Mouse (Mus musculus): ENCODE measurements around the gene Ankrd52.

The Ankrd52 gene

DNA sequence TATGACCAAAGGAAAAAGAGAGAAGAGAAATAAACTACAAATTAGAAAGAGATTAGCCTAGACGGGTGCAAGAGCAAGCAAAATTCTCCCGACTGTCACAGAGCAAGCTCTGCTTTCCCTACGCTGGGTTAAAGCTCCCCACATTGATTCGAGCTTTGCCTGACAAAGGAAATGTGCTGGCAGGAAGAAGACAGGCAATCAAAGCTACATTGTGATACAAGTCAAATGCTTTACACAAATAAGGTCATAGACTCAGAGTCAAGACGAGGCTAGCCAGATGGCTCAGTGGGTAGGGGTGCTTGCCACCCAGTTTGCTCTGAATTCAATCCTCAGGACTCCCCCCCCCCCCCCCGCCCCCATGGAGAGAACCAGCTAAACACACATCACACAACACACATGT is 6.9 kb upstream of the Ankrd52 start:
- DNase-seq: no peak

DNA sequence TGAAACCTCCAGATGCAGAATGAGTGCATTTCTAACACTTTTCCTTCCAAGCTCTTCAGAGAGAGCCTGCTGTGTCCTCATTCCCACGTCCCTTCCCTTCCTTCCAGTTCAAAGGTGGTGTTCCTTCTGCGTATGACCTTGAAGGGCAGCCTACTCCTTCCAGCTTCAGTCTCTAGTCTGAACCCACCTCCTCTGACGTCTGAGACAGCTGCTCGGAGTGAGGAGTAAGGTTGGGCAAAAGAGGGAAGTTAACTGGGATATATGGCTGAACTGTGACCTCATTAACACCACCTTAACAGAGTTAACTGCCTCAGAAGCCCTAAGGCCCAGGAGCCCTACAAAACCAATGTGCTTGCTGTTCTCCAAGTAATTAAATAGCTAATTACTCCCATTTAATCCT is 6.3 kb upstream of the Ankrd52 start:
- no peak for DNase-seq

DNA sequence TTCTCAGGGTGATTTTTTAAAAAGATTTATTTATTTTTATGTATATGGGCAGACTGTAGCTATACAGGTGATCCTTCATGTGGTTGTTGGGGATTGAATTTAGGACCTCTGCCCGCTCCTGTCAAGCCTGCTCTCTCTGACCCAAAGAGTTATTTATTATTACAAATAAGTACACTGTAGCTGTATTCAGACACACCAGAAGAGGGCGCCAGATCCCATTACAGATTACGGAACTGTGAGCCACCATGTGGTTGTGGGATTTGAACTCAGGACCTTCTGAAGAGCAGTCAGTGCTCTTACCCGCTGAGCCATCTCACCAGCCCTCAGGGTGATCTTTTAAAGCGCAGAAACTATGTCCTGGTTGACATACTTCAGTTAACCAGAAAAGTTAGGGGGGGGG is 4.8 kb upstream of the Ankrd52 start:
- DNase-seq: no peak

DNA sequence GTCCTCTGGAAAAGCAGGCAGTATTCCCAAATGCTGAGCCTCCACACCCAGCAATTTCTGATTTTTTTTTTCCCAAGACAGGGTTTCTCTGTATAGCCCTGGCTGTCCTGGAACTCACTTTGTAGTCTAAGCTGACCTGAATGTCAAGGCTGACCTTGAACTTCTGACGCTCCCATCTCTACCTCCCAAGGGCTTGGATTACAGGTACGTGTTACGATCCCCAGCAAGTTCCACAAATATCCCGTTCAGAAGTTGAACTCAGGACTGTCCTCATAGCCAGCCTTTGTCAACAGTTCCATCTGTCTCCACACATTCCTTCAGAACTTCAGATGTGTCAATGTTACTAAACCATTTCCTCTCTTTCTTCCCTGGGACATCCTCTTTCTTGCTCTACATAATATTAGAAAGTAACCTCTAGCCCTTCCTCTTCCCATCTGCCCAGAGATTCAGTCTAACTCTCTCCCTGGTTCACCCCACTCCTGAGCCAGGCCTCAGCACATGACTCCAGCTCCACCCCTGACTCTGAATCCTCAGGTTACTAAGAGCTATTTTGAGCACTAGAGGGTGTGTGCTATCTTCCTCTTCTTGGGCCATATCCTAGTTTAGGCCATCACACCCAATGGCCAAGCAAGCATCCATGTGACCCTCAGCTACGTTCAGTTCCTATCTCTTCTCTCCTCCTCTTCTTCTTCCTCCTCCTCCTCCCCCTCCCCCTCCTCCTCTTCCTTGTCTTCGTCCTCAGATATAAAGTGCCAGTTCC is 3.7 kb upstream of the Ankrd52 start:
- DNase-seq: no peak

DNA sequence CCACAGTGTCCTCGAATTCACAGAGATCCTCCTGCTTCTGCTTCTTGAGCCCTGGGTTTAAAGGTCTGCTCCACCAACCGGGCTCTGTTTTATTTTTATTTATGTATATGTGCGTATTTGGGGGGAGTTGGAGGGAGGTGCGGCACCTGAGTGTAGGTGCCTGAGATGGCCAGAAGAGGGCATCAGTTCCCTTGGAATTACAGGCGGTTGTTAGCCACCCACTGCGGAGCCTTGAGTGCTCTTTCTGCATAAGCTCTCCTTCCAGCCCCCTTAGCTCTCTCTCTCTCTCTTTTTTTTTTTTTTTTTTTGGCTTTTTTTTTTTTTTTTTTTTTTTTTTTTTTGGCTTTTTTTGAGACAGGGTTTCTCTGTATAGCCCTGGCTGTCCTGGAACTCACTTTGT is 2.5 kb upstream of the Ankrd52 start:
- no peak for DNase-seq

DNA sequence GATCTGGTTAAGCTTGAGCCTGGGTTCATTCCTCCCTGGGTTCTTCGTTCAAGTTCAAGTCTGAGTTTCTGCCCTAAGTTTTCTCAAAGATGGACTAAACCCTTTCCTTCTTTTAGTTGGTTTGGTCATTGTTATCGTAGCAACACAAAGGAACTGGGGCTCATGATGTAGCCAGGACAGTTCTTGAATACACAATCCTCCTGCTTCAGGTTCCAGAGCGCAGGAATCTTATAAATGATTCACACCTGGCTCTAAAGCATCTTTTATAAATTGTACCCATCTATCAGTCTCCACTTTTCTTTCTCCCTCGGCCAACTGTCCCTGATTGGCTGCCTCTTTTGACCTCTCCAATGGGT is 838 bp upstream of the Ankrd52 start:
- no peak for DNase-seq

DNA sequence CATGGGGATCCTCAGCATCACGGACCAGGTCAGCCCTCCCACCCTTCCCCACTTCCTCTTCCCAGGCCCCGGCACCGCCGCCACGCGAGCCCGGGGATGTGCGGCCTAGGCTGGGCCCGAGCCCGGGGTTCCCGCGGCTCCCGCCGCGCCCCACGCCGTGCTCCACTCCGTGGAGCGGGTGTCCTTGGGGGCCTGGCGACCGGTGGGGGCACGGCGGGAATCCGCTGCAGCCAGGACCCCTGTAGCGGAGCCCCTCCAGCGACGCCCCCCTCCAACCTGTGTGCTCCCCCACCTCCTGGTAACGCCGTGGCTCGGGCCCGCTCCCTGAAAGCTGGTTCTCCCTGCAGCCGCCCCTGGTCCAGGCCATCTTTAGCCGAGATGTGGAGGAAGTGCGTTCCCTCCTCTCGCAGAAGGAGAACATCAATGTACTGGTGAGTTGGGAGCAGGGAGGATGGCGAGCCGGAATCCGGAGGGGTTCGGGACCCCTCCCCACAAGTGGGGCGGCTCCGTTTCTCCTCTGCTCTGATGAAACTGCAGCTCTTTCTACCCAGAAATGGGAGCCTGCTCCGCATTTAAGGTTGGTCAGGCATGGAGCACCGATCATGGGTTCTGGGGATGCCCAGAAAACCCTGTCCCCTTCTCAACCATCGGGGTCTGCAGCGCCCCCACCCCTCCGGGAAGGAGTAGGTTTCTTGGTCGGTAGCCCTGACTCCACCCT is 466 bp downstream of the Ankrd52 start:
- DNase-seq: no peak

DNA sequence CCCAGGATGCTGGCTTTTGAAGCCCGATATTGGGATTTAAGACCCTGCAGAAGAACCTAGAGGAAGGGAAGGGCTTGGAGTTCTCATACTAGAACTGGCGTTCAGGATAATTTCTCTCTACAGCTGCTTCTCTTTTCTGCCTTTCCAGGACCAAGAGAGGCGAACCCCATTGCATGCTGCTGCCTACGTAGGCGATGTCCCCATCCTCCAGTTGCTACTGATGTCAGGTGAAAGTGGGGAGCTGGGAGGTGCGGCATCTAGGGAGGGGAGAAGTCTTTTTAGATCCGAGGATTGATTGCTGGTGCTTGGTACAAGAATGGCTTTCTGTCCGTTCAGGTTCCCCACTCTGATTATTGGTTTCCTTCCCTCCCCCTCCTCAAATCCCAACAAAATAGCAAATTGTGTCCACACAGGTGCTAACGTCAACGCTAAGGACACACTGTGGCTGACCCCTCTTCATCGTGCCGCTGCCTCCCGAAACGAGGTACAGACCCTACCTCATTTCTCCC is 1.1 kb downstream of the Ankrd52 start:
- no peak for DNase-seq

DNA sequence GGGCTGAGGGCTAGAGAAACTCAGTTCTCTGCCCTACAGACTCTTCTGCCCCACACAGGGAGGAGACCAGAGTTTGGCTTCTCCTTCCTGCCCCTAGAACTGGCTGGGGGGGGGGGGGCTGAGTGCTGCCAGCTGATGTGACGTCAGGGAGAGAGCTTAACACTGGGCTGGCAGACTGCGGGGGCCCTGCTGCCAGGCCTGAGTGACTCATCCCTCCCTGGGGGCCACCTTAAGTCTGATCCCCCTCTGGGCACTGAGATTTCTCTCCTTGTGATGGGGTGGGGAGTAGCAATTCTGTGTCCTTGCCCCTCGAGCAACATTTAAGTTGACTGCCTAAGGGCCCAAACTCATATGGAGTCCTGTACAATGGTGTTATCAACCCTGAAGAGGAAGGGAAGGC is 1.5 kb downstream of the Ankrd52 start:
- no peak for DNase-seq

DNA sequence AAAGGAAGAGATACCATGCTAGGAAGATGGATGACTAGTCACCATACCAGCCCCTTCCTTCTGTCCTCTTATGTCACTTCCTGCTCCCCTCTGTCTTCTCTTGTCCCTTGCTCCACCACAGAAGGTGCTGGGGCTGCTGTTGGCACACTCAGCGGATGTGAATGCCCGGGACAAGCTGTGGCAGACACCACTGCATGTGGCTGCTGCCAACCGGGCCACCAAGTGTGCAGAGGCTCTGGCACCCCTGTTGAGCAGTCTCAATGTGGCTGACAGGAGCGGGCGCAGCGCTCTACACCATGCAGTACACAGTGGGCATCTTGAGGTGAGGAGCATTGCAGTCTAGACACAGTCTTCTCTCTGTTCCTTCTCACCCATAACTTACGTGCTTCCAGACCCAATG is 2.3 kb downstream of the Ankrd52 start:
- no peak for DNase-seq

DNA sequence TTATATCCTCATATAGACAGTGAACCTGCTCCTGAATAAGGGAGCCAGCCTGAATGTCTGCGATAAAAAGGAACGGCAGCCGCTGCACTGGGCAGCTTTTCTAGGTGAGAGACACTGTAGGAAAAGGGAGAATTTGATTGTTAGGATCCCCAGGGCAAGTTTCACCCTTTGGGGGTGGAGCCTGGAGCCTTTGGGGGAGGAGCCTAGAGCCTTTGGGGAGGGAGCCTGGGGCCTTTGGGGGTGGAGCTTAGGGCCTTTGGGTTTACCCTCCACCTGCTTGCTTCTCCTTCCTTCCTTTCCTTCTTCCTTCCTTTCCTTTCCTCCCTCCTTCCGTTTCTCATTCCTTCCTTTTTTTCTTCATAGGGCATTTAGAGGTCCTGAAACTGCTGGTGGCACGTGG is 3.6 kb downstream of the Ankrd52 start:
- no peak for DNase-seq

DNA sequence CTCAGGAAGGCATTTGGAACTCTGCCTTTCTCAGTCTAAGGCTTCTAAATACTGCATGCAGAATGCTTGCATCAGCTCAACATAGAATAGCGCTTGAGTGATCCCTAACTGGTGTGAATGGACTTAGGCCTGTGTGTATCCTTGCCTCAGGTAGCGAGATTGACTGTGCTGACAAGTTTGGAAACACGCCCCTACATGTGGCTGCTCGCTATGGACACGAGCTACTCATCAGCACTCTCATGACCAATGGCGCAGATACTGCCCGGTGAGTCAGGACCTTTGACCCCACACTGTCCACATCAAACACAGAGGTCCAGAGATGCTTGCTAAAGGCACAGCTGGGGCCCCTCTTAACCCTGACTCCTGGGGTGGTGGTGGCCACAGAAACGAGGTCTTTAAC is 5.6 kb downstream of the Ankrd52 start:
- no peak for DNase-seq

DNA sequence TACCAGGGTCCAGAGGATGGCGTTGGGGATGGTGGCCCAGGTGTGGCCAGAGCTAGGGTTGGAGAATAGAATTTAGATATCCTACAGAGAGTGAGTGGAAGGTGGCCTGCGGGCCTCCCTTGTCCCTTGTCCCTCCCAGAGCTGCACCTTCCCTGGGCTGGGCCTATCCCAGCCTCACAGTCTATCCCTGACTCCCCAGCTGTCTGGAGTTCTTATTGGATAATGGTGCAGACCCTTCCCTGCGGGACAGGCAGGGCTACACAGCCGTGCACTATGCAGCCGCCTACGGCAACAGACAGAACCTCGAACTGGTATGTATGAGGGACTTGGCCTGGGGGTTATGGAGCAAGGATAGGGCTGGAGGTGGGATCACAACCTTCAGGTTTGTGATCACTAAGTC is 9.0 kb downstream of the Ankrd52 start:
- no peak for DNase-seq

DNA sequence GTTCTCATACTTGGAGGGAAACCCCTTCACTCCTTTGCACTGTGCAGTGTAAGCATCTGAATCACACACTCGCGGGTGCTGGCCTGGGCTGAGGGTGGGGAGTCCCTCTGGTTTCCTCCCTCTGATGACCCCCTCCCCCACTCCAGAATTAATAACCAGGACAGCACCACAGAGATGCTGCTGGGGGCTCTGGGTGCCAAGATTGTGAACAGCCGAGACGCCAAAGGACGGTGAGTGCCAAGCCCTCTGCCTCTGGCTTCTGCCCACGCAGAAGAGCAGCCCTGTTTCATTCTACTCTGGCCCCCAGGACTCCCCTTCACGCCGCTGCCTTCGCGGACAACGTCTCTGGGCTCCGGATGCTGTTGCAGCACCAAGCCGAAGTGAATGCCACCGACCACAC is 12.0 kb downstream of the Ankrd52 start:
- DNase-seq: no peak

DNA sequence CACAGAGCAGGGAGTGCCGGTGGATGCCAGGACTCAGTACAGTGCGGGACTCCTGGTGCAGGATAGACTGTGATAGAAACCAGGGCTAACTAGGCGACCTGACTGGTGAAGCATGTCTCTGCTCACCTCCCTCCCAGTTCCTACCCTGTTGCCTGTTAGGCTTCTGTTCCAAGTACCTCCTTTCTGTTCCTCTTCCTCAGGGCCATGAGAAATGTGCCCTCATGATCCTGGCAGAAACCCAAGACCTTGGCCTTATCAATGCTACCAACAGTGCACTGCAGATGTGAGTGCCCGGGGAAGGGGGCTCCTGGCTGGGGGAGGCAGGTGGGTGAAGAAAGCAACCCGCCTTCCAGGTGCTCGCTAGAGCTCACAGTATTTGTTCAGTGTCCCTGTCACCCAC is 12.7 kb downstream of the Ankrd52 start:
- no peak for DNase-seq

DNA sequence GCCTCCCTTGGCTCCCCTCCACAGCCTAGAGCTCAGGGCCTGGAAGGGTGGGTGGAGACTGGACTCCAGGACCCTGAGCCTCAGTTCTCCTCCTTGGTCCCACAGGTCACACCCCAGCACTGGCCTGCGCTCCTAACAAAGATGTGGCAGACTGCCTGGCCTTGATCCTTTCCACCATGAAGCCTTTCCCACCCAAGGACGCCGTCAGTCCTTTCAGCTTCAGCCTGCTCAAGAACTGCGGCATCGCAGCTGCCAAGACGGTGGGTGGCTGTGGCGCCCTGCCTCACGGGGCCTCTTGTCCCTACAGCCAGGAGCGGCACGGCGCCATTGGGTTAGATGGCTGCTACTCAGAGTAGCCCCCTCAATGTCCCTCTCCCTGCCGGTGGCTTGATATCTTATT is 13.5 kb downstream of the Ankrd52 start:
- no peak for DNase-seq

DNA sequence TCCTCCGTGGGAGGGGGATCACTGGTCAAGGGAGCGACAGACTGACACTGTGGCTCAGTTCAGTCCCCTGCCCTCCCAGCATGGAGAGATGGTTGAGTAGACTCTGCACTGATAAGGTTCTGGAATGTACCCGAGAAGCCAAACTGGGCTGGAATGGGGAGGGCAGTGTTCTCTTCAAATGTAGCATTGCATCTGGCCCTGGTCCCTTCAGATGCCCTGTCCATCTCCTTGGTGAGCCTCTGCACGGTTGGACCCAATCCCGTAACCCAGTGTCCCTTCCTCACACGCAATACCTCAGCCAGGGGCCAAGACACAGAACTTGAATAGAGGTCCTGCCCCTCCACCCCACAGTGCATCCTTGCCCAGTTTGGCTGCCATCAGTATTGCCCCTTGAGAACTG is 14.9 kb downstream of the Ankrd52 start:
- DNase-seq: no peak

DNA sequence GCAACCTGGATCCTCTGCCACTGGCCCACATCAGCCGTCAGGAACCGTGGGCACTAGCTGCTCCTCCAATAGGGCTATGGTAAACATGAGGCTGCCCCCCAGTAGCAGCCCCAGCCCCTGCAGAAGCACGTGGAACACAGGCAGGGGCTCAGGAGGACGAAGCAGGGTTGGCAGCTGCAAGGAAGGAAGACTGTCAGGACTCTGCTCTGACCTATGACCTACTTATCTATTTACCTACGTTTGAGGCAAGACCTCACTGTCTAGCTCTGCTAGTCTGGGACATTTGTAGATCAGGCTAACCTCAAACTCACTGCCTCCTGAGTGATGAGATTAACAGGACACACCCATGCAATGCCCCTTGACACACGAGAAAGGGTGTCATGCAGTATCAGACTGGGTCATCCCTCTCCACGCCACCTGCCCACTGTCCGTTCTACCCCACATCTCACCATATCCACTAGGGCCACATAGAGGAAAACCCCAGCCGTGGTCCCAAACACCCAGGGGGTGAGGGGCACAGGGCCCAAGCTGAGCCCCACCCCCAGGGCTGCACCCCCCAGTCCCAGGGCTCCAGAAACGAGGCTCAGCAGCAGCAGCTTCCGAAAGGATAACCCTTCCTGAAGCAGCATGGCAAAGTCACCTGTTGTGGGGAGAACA is 19.2 kb downstream of the Ankrd52 start:
- no peak for DNase-seq

DNA sequence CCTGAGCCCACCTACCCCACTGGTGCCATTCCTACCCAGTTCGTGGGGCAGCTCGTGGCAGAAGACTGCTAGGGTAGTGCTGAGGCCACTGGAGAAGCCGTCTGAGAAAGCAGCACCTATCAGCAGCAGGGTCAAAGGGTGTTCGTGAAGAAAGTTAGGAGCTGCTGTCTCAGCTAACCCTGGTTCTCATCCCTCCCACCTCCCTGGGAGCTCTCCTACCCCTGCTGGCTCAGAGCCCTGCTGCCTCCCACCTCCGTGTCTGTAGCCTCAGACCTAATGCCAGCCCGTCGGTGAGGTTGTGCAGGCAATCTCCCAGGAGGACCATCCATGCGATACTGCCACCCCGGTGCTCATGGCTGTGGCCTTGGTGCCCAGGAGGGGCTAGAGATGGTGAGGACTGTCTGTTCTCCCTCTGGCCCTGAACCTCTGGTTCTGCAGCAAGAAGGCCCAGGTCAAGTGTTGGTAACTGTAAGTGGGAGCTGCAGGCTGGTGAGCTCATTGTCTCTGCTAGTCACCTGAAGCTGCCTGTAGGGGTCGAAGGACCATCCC is 19.9 kb downstream of the Ankrd52 start:
- no peak for DNase-seq

DNA sequence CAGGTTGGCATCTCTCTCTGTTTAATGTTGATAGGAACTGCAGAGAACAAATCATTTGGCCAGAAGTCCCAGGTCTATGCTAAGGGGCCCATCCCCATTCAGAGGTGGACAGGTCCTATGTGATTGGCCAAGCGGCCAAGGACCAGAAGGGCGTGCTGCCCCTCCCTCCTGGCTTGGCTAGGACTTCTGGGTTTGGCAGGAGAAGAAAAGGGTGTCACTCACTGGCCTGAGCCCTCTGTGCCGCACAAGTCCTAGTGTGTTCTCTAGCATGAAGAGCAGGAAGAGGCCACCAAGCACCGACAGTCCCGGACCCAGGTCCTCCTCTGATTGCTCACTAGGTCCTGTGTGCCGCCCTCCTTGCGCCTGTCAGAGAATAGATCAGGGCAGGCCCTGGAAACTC is 20.6 kb downstream of the Ankrd52 start:
- DNase-seq: peak; percentile 56 to 64

DNA sequence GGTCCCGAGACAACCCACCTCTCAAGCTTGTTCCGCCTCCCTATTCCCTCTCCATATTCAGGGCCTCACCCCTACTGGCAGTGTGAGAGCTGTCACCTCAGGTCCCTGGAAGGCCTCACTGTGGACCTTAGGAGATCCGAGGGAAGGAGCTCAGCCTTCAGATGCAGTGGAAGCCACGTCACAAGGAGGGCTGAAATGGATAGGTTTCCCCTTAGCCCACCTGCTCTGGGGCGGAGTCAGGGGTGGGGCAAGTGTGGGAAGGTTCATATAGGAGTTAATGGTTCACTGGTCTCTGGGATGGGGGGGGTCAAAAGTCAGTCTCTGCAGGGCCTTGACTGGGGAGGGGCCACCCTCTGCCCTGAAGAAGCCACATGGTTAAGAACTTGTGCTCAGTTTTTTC is 23.4 kb downstream of the Ankrd52 start:
- DNase-seq: no peak

DNA sequence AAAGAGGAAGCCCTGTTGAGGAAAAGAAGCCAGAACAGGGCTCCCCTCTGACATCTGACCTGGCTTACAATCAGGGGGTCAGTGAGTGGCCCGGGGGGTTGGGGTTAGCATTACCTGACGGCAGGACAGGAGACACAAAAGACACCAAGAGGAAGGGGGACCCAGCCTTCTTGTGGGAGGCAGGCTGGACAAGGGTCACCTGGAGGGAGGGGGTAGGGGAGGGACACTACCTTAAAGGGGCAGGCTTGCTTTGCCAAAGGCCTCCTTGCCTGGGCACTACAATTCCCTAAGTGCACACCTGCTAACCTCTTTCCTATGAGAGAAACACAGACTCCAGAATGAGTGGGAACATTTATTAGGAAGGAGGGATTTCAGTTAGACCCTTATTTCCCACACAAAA is 24.1 kb downstream of the Ankrd52 start, which contains the start of gene Slc39a5:
Gene Slc39a5, minus strand, starts transcription at position 174 of the 400 bp plus-strand sequence.
- DNase-seq: no peak

DNA sequence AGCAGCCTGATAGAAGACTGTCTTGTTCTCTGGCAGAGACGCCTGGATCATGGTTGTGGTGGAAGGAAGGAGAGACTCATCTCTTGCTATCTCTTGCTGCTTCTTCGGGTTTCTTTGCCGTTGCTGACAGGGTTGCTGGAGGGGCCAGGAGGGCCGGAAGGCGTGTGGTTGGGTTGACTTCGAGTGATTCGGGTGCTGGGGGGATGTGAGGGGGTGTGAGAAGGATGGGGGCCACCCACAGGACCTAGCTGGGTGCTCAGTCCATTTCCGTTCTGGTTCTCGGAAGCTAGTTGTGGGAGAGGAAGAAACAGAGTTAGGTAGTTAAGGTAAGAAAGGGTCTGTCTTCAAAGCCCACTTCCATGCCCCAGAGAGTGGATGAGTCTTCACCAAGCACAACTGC is 24.7 kb downstream of the Ankrd52 start:
- no peak for DNase-seq

DNA sequence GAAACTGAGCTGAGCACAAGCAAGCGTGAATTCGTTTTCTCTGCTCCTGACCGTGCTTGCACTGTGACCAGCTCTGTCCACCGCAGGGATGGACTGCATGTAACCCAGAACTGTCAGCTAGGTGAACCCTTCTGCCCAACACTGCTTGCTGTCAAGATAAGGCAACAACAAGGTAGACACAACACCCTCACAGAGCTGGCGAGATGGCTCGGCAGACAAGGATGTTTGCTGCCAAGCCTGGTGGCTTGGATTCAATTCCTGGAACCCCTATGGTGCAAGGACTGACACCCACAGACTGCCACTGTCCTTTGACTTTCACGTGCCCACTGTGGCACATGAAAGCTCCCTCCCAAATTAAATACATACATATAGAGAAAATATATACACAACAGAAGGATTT is 27.0 kb downstream of the Ankrd52 start:
- peak; percentile 78 to 80 for DNase-seq

Measured in cerebellum, postnatal 36 days (tissue).